18 mouse cellular contexts compared by ENCODE assay signal in genomic region chr1:45472751-45473150, GRCm38 (mm10). TPM values are rescaled to one million over a fixed set of nuclear protein-coding genes. Genes with fewer than 3 reads are reported as not detected.
DNase-seq lines count a peak whose midpoint lies in the region; ATAC-seq and TF ChIP-seq lines count a peak whose summit lies in the region.
"Had no signal": no experiment of that assay in that cellular context is flagged by ENCODE, and none has a peak within 500 bp of the region (broad histone marks: within the 10 kb centered on the region; RNA-seq: fewer than 3 reads in every experiment).

No protein-coding gene starts in this region.

- no peaks in the 10 kb centered on the region for H3K9me3 ChIP-seq in embryonic facial prominence, embryonic 15.5 days (replicated peaks)
- H3K9me3 ChIP-seq: hindbrain, embryonic 10.5 days; liver, embryonic 12.5 days; midbrain, embryonic 15.5 days; stomach, embryonic 15.5 days had no signal

- no peak overlapping the region for H3K9ac ChIP-seq in embryonic facial prominence, embryonic 15.5 days
- H3K9ac ChIP-seq: liver, embryonic 12.5 days; midbrain, embryonic 15.5 days; stomach, embryonic 15.5 days had no signal

- ATAC-seq in embryonic facial prominence, embryonic 15.5 days (ENCODE audit: insufficient number of reproducible peaks, low FRiP score, low TSS enrichment, low read depth) = no peak
- ATAC-seq: CD4-positive, CD25-positive, alpha-beta regulatory T cell, adult 4 months; inflammation-experienced regulatory T-cells, adult 6 months; liver, embryonic 12.5 days; midbrain, embryonic 15.5 days had no signal

- peak; percentile 47 for DNase-seq in gastrocnemius, adult 2 months
- no peak for DNase-seq in gastrocnemius, postnatal 10 days
- DNase-seq in layer of hippocampus, adult 9-10 months (ENCODE audit: low spot score) = peak; percentile 8
- DNase-seq in right cerebral cortex, postnatal 10 days (ENCODE audit: low spot score in 2 of 2) = peak; percentile 26 to 31
- DNase-seq in spleen, postnatal 14 days (ENCODE audit: low spot score in 2 of 2) = no peak
- no peak for DNase-seq in adrenal gland, postnatal 14 days
- no peak for DNase-seq in liver
- DNase-seq: adrenal gland, postnatal 25 days; cerebellum, adult 9-11 months; thymus, postnatal 14 days had no signal

- no peak overlapping the region for H3K4me3 ChIP-seq in gastrocnemius, adult 2 months
- H3K4me3 ChIP-seq in embryonic facial prominence, embryonic 15.5 days (replicated peaks) = no peak overlapping the region
- H3K4me3 ChIP-seq: hindbrain, embryonic 10.5 days; liver, embryonic 12.5 days; midbrain, embryonic 15.5 days; stomach, embryonic 15.5 days had no signal

- H3K4me2 ChIP-seq in embryonic facial prominence, embryonic 15.5 days (replicated peaks) = no peak overlapping the region
- H3K4me2 ChIP-seq: liver, embryonic 12.5 days; midbrain, embryonic 15.5 days; stomach, embryonic 15.5 days had no signal

- WGBS in embryonic facial prominence, embryonic 15.5 days = 18% methylated on average over 4 of the region's 4 CpGs

- intact Hi-C loops in gastrocnemius, adult 2 months (cut with DNase I) = no loop called here

- peaks cover 6% of the 10 kb centered on the region for H3K4me1 ChIP-seq in embryonic facial prominence, embryonic 15.5 days
- H3K4me1 ChIP-seq: hindbrain, embryonic 10.5 days; liver, embryonic 12.5 days; midbrain, embryonic 15.5 days; stomach, embryonic 15.5 days had no signal

- TF ChIP-seq CTCF in gastrocnemius, adult 2 months (IDR thresholded peaks at IDR 0.05) = no peak

- no peaks in the 10 kb centered on the region for H3K36me3 ChIP-seq in embryonic facial prominence, embryonic 15.5 days
- H3K36me3 ChIP-seq: hindbrain, embryonic 10.5 days; liver, embryonic 12.5 days; midbrain, embryonic 15.5 days; stomach, embryonic 15.5 days had no signal

- H3K27me3 ChIP-seq in embryonic facial prominence, embryonic 15.5 days = no peaks in the 10 kb centered on the region
- H3K27me3 ChIP-seq: liver, embryonic 12.5 days; midbrain, embryonic 15.5 days; stomach, embryonic 15.5 days had no signal

- H3K27ac ChIP-seq in gastrocnemius, adult 2 months = peak overlapping the region; percentile 63
- H3K27ac ChIP-seq in embryonic facial prominence, embryonic 15.5 days (replicated peaks) = peak overlapping the region; percentile 17; the same call in 1 of the 2 replicates
- H3K27ac ChIP-seq: hindbrain, embryonic 10.5 days; kidney, postnatal 0 days; liver, embryonic 12.5 days; midbrain, embryonic 15.5 days; stomach, embryonic 15.5 days had no signal

RNA-seq across cellular contexts. Expression of gene Col5a2, which starts 30.3 kb away (rescaled TPM):
- 10 to 100 TPM; 14.0 to 20.6 TPM for total RNA-seq in gastrocnemius, adult 2 months (2021)
- 100 to 1,000 TPM; 161 to 231 TPM for total RNA-seq in gastrocnemius, postnatal 10 days (2021)
- 178 and 202 TPM in 2 replicates for polyA plus RNA-seq in embryonic facial prominence, embryonic 15.5 days (2015; fragmentation: Nextera tagmentation; extraction: Ambion mirVana)
- total RNA-seq in adrenal gland, postnatal 14 days (2021) = 31.7 and 41.3 TPM in 2 replicates
- polyA plus RNA-seq: CD4-positive, CD25-positive, alpha-beta regulatory T cell, adult 4 months; inflammation-experienced regulatory T-cells, adult 6 months had no signal

Comparison
In these comparisons a context has a peak if more than half of its experiments do, and no peak if none do; other contexts are left out.
1. DNase-seq: peak in gastrocnemius, adult 2 months (single experiment), layer of hippocampus, adult 9-10 months (single experiment) and right cerebral cortex, postnatal 10 days (2 of 2); none in gastrocnemius, postnatal 10 days (single experiment), spleen, postnatal 14 days (0 of 2), adrenal gland, postnatal 14 days (single experiment) and liver (single experiment).